Mouse (Mus musculus) liver, embryonic 12.5 days (tissue): Measurements from ENCODE around the gene Gm9639. TPM values are rescaled to one million over a fixed set of nuclear protein-coding genes. Genes with fewer than 3 reads are reported as not detected.
"Not testable (repeated sequence)": the region's sequence is repeated elsewhere in the genome, so short reads cannot be mapped to it uniquely, and the experiment has no call there.

Source experiments
- ATAC-seq: fragments of 200-750 bp; cut with Nextera tagmentation; 2 replicates; pipeline ENCODE4 v1.8.0; 2017; ENCODE audit warnings: moderate number of reproducible peaks, mild to moderate bottlenecking, moderate library complexity
- H3K27ac ChIP-seq: fragments of 300-500 bp; sonication (generic); 2 replicates; pipeline ENCODE4 v1.5.1; 2016; ENCODE audit warnings: mild to moderate bottlenecking
- H3K27me3 ChIP-seq: fragments of 300-500 bp; sonication (generic); replicated peaks from 2 replicates; pipeline ENCODE4 v1.6.1; 2016; ENCODE audit warnings: mild to moderate bottlenecking, moderate library complexity
- H3K36me3 ChIP-seq: fragments of 300-500 bp; sonication (generic); 2 replicates; pipeline ENCODE4 v1.6.1; 2016; ENCODE audit warnings: mild to moderate bottlenecking, moderate library complexity
- H3K4me1 ChIP-seq: fragments of 300-500 bp; sonication (generic); 2 replicates; pipeline ENCODE4 v1.6.1; 2016
- H3K4me2 ChIP-seq: fragments of 300-500 bp; sonication (generic); 2 replicates; pipeline ENCODE4 v1.6.1; 2016; ENCODE audit warnings: mild to moderate bottlenecking, moderate library complexity
- H3K4me3 ChIP-seq: fragments of 300-500 bp; sonication (generic); 2 replicates; pipeline ENCODE4 v1.5.1; 2016; ENCODE audit warnings: mild to moderate bottlenecking, moderate library complexity
- H3K9ac ChIP-seq: fragments of 300-500 bp; sonication (generic); 2 replicates; pipeline ENCODE4 v1.6.1; 2016; ENCODE audit warnings: mild to moderate bottlenecking, moderate library complexity
- H3K9me3 ChIP-seq: fragments of 300-500 bp; sonication (generic); replicated peaks from 2 replicates; pipeline ENCODE4 v1.6.1; 2016; ENCODE audit warnings: mild to moderate bottlenecking, moderate library complexity
- WGBS: fragments of 180-500 bp; shearing (Covaris S2); methylation state at CpG from one replicate; pipeline ENCODE4 v1.1.7; 2016; ENCODE audit not compliant: insufficient replicate concordance; 5-methylcytosine and 5-hydroxymethylcytosine counted together
- polyA plus RNA-seq: library from polyadenylated mRNA; unstranded; fragments of >200 nt; fragmentation: Nextera tagmentation; extraction: Ambion mirVana; gene quantifications from 2 replicates; pipeline ENCODE4 v1.2.1, GENCODE M21; 2016

Gm9639 gene
- polyA plus RNA-seq, result not detected in 2 replicates

- Histone ChIP-seq H3K27ac (no peak within 1 kb of the TSS), H3K27me3 (no peaks in the 10 kb centered on the region), H3K9me3 (no peaks in the 10 kb centered on the region), H3K4me1 (0 out of 2 replicates have a peak, but pooled peaks cover 4% of the 10 kb centered on the region), H3K9ac (no peak within 1 kb of the TSS), H3K4me2 (no peak within 1 kb of the TSS), H3K4me3 (no peak within 1 kb of the TSS), H3K36me3 (no peaks in the 10 kb centered on the region)
- no peak for ATAC-seq
- WGBS, result 43% methylated on average over 2 of the region's 2 CpGs
Observed at GRCm38 (mm10) chr10:77794976-77795375, at the start of gene Gm9639. Gm9639 (minus strand) TSS chr10:77795076.

GRCm38 (mm10) chr10:77839006-77839405 lies 44.1 kb upstream of the Gm9639 start:
- H3K9ac ChIP-seq, result no peak overlapping the region
- 54% methylated on average over 6 of the region's 6 CpGs for WGBS
- H3K4me2 ChIP-seq, result no peak overlapping the region
- H3K27me3 ChIP-seq, result no peaks in the 10 kb centered on the region
- no peak overlapping the region for H3K27ac ChIP-seq
- H3K4me3 ChIP-seq, result no peak overlapping the region
- no peaks in the 10 kb centered on the region for H3K4me1 ChIP-seq
- no peaks in the 10 kb centered on the region for H3K9me3 ChIP-seq
- H3K36me3 ChIP-seq, result no peaks in the 10 kb centered on the region
- ATAC-seq, result no peak

- Histone ChIP-seq H3K27me3 (no peaks in the 10 kb centered on the region), H3K9ac (no peak within 1 kb of the TSS), H3K36me3 (no peaks in the 10 kb centered on the region), H3K27ac (no peak within 1 kb of the TSS), H3K9me3 (no peaks in the 10 kb centered on the region), H3K4me2 (no peak within 1 kb of the TSS), H3K4me3 (no peak within 1 kb of the TSS), H3K4me1 (no peaks in the 10 kb centered on the region)
- WGBS, result 56% methylated on average over 9 of the region's 9 CpGs
- ATAC-seq, result no peak
Observed at GRCm38 (mm10) chr10:77835647-77836046, 40.8 kb upstream of the Gm9639 start, which contains the start of gene Krtap10-10. Krtap10-10 (plus strand) TSS chr10:77835947.

- H3K9ac ChIP-seq, result no peak within 1 kb of the TSS
Observed at GRCm38 (mm10) chr10:77826951-77827350, 32.1 kb upstream of the Gm9639 start, which contains the start of gene Krtap10-4. Krtap10-4 (minus strand) TSS chr10:77827095.

GRCm38 (mm10) chr10:77819203-77819602 lies 24.3 kb upstream of the Gm9639 start:
- Histone ChIP-seq H3K4me3 (no peak overlapping the region), H3K9me3 (no peaks in the 10 kb centered on the region), H3K9ac (no peak overlapping the region), H3K4me1 (no peaks in the 10 kb centered on the region), H3K4me2 (no peak overlapping the region), H3K36me3 (no peaks in the 10 kb centered on the region), H3K27ac (no peak overlapping the region), H3K27me3 (no peaks in the 10 kb centered on the region)
- 45% methylated on average over 4 of the region's 4 CpGs for WGBS
- ATAC-seq, result no peak

More at GRCm38 (mm10) chr10:77826951-77827350, 32.1 kb upstream of the Gm9639 start, which contains the start of gene Krtap10-4:
- H3K9me3 ChIP-seq, result no peaks in the 10 kb centered on the region
- 47% methylated on average over 6 of the region's 6 CpGs for WGBS
- H3K36me3 ChIP-seq, result no peaks in the 10 kb centered on the region
- H3K4me2 ChIP-seq, result no peak within 1 kb of the TSS
- H3K4me1 ChIP-seq, result no peaks in the 10 kb centered on the region
- no peak within 1 kb of the TSS for H3K4me3 ChIP-seq
- H3K27ac ChIP-seq, result no peak within 1 kb of the TSS
- no peaks in the 10 kb centered on the region for H3K27me3 ChIP-seq
- no peak for ATAC-seq

- 79% methylated on average over 4 of the region's 4 CpGs for WGBS
- no peaks in the 10 kb centered on the region for H3K4me1 ChIP-seq
- no peak overlapping the region for H3K9ac ChIP-seq
- H3K27ac ChIP-seq, result no peak overlapping the region
- H3K36me3 ChIP-seq, result no peaks in the 10 kb centered on the region
- no peak for ATAC-seq
- no peaks in the 10 kb centered on the region for H3K9me3 ChIP-seq
- no peak overlapping the region for H3K4me3 ChIP-seq
- no peaks in the 10 kb centered on the region for H3K27me3 ChIP-seq
- no peak overlapping the region for H3K4me2 ChIP-seq
Observed at GRCm38 (mm10) chr10:77818523-77818922, 23.6 kb upstream of the Gm9639 start.

- Histone ChIP-seq H3K9me3 (no peaks in the 10 kb centered on the region), H3K27me3 (no peaks in the 10 kb centered on the region), H3K4me3 (no peak overlapping the region), H3K27ac (no peak overlapping the region), H3K9ac (no peak overlapping the region), H3K4me1 (no peaks in the 10 kb centered on the region), H3K36me3 (no peaks in the 10 kb centered on the region), H3K4me2 (no peak overlapping the region)
- WGBS, result 23% methylated on average over 5 of the region's 5 CpGs
- no peak for ATAC-seq
Observed at GRCm38 (mm10) chr10:77815514-77815913, 20.6 kb upstream of the Gm9639 start.

- no peak within 1 kb of the TSS for H3K4me2 ChIP-seq
- no peaks in the 10 kb centered on the region; the same call in 1 of the 2 replicates for H3K9me3 ChIP-seq
- ATAC-seq, result no peak
- H3K27me3 ChIP-seq, result no peaks in the 10 kb centered on the region
- H3K4me3 ChIP-seq, result no peak within 1 kb of the TSS
- no peak within 1 kb of the TSS for H3K9ac ChIP-seq
- no peaks in the 10 kb centered on the region for H3K4me1 ChIP-seq
- H3K27ac ChIP-seq, result no peak within 1 kb of the TSS
- H3K36me3 ChIP-seq, result no peaks in the 10 kb centered on the region
- 35% methylated on average over 4 of the region's 4 CpGs for WGBS
Observed at GRCm38 (mm10) chr10:77814382-77814781, 19.5 kb upstream of the Gm9639 start, which contains the start of gene Gm2696. Gm2696 (plus strand) TSS chr10:77814682.

- Histone ChIP-seq H3K4me3 (no peak within 1 kb of the TSS), H3K27ac (no peak within 1 kb of the TSS), H3K36me3 (no peaks in the 10 kb centered on the region)
Observed at GRCm38 (mm10) chr10:77811743-77812142, 16.9 kb upstream of the Gm9639 start, which contains the start of gene Gm9507. Gm9507 (minus strand) TSS chr10:77811843.

GRCm38 (mm10) chr10:77804095-77804494 lies 9.2 kb upstream of the Gm9639 start:
- WGBS, result 34% methylated on average over 3 of the region's 3 CpGs
- Histone ChIP-seq H3K4me1 (0 out of 2 replicates have a peak, but pooled peaks cover 4% of the 10 kb centered on the region), H3K27me3 (no peaks in the 10 kb centered on the region), H3K4me2 (no peak overlapping the region), H3K36me3 (no peaks in the 10 kb centered on the region), H3K4me3 (no peak overlapping the region), H3K9me3 (no peaks in the 10 kb centered on the region), H3K9ac (no peak overlapping the region), H3K27ac (no peak overlapping the region)
- no peak for ATAC-seq

More at GRCm38 (mm10) chr10:77811743-77812142, 16.9 kb upstream of the Gm9639 start, which contains the start of gene Gm9507:
- 51% methylated on average over 5 of the region's 5 CpGs for WGBS
- ATAC-seq, result no peak
- no peaks in the 10 kb centered on the region; the same call in 1 of the 2 replicates for H3K9me3 ChIP-seq
- H3K27me3 ChIP-seq, result no peaks in the 10 kb centered on the region
- H3K9ac ChIP-seq, result no peak within 1 kb of the TSS
- no peak within 1 kb of the TSS for H3K4me2 ChIP-seq
- no peaks in the 10 kb centered on the region for H3K4me1 ChIP-seq

GRCm38 (mm10) chr10:77798921-77799508 lies 4.1 kb upstream of the Gm9639 start, which contains the start of gene Gm19668:
Gm19668 (minus strand) TSS chr10:77799133.
- Histone ChIP-seq H3K9me3 (no peaks in the 10 kb centered on the region), H3K4me3 (no peak within 1 kb of the TSS), H3K27ac (no peak within 1 kb of the TSS), H3K36me3 (no peaks in the 10 kb centered on the region), H3K9ac (no peak within 1 kb of the TSS), H3K27me3 (no peaks in the 10 kb centered on the region), H3K4me2 (no peak within 1 kb of the TSS), H3K4me1 (0 out of 2 replicates have a peak, but pooled peaks cover 4% of the 10 kb centered on the region)
- no peak for ATAC-seq
- 51% methylated on average over 8 of the region's 8 CpGs for WGBS

- H3K4me1 ChIP-seq, H3K4me3 ChIP-seq, H3K27ac ChIP-seq, H3K36me3 ChIP-seq, H3K4me2 ChIP-seq, H3K9ac ChIP-seq, H3K9me3 ChIP-seq, H3K27me3 ChIP-seq, ATAC-seq: not testable (repeated sequence)
- WGBS, result 23% methylated on average over 3 of the region's 3 CpGs
Observed at GRCm38 (mm10) chr10:77798164-77798920, 3.5 kb upstream of the Gm9639 start.
